Mouse (Mus musculus) myocyte (in vitro differentiated cells): ENCODE data around the gene Trmt6. TPM values are rescaled to one million over a fixed set of nuclear protein-coding genes. Genes with fewer than 3 reads are reported as not detected.

Experiments
- H3K27me3 ChIP-seq: one replicate; pipeline ENCODE4 v1.6.1; 2011; ENCODE audit not compliant: control insufficient read depth, insufficient read depth, insufficient read length
- H3K36me3 ChIP-seq: one replicate; pipeline ENCODE4 v1.6.1; 2011; ENCODE audit not compliant: control insufficient read depth, insufficient read depth
- H3K4me2 ChIP-seq: one replicate; pipeline ENCODE4 v1.6.1; 2011; ENCODE audit warnings: low read depth, control low read depth
- H3K4me3 ChIP-seq: one replicate; pipeline ENCODE4 v1.5.1; 2011; ENCODE audit warnings: mild to moderate bottlenecking, control low read depth, moderate library complexity
- H3K79me2 ChIP-seq: one replicate; pipeline ENCODE4 v1.6.1; 2011; ENCODE audit not compliant: control insufficient read depth, insufficient read depth
- H3ac ChIP-seq: one replicate; pipeline ENCODE4 v1.6.1; 2011; ENCODE audit not compliant: control insufficient read depth, insufficient read length
- CEBPB ChIP-seq: IDR thresholded peaks from 2 replicates; pipeline ENCODE4 v1.6.1; 2011; ENCODE audit warnings: mild to moderate bottlenecking, moderate library complexity; ENCODE audit not compliant: poor library complexity, insufficient read depth, severe bottlenecking
- E2F4 ChIP-seq: IDR thresholded peaks from one replicate; pipeline ENCODE4 v1.6.1; 2011; ENCODE audit warnings: mild to moderate bottlenecking, control low read depth, moderate library complexity; ENCODE audit not compliant: insufficient read depth
- MAX ChIP-seq: IDR thresholded peaks from one replicate; pipeline ENCODE4 v1.6.1; 2011; ENCODE audit warnings: low read depth, mild to moderate bottlenecking, control low read depth
- MYOD1 ChIP-seq, 3 experiments: IDR thresholded peaks; one replicate each; pipeline ENCODE4 v1.6.1; 2011; ENCODE audit warnings: control low read depth in 2 of 3, low read depth in 2 of 3, mild to moderate bottlenecking in 2 of 3, moderate library complexity in 1 of 3; ENCODE audit not compliant: insufficient read length in 2 of 3, control insufficient read depth in 1 of 3
- MYOG ChIP-seq, 3 experiments: IDR thresholded peaks; one replicate each; pipeline ENCODE4 v1.6.1; 2011; ENCODE audit warnings: control low read depth in 2 of 3, low read depth in 2 of 3, mild to moderate bottlenecking in 2 of 3; ENCODE audit not compliant: insufficient read length in 2 of 3, control insufficient read depth in 1 of 3, insufficient read depth in 1 of 3
- POLR2A ChIP-seq: IDR thresholded peaks from one replicate; pipeline ENCODE4 v1.6.1; 2011; ENCODE audit warnings: low read depth, mild to moderate bottlenecking, control low read depth, moderate library complexity; ENCODE audit not compliant: insufficient read length
- POLR2AphosphoS2 ChIP-seq: IDR thresholded peaks from one replicate; pipeline ENCODE4 v1.6.1; 2011; ENCODE audit warnings: low read depth, control low read depth; ENCODE audit not compliant: insufficient read length
- REST ChIP-seq: IDR thresholded peaks from one replicate; pipeline ENCODE4 v1.6.1; 2011; ENCODE audit warnings: mild to moderate bottlenecking, control low read depth, moderate library complexity; ENCODE audit not compliant: insufficient read depth, insufficient read length
- SRF ChIP-seq: IDR thresholded peaks from one replicate; pipeline ENCODE4 v1.6.1; 2011; ENCODE audit warnings: low read depth; ENCODE audit not compliant: control insufficient read depth, insufficient read length
- TCF12 ChIP-seq: IDR thresholded peaks from one replicate; pipeline ENCODE4 v1.6.1; 2011; ENCODE audit warnings: mild to moderate bottlenecking, control low read depth; ENCODE audit not compliant: poor library complexity, insufficient read depth, severe bottlenecking
- TCF3 ChIP-seq: IDR thresholded peaks from one replicate; pipeline ENCODE4 v1.6.1; 2011; ENCODE audit warnings: low read depth, control low read depth; ENCODE audit not compliant: insufficient read length
- USF1 ChIP-seq: IDR thresholded peaks from one replicate; pipeline ENCODE4 v1.6.1; 2011; ENCODE audit warnings: low read depth, mild to moderate bottlenecking, control low read depth, moderate library complexity
- polyA plus RNA-seq: library from polyadenylated mRNA; unstranded; fragments of >200 nt; fragmentation: generic; extraction: Trizol; gene quantifications from one replicate; pipeline ENCODE4 v1.2.1, GENCODE M21; 2012; ENCODE audit warnings: missing spikeins

Gene Trmt6
- polyA plus RNA-seq, 1 experiment = 13.3 TPM

DNA sequence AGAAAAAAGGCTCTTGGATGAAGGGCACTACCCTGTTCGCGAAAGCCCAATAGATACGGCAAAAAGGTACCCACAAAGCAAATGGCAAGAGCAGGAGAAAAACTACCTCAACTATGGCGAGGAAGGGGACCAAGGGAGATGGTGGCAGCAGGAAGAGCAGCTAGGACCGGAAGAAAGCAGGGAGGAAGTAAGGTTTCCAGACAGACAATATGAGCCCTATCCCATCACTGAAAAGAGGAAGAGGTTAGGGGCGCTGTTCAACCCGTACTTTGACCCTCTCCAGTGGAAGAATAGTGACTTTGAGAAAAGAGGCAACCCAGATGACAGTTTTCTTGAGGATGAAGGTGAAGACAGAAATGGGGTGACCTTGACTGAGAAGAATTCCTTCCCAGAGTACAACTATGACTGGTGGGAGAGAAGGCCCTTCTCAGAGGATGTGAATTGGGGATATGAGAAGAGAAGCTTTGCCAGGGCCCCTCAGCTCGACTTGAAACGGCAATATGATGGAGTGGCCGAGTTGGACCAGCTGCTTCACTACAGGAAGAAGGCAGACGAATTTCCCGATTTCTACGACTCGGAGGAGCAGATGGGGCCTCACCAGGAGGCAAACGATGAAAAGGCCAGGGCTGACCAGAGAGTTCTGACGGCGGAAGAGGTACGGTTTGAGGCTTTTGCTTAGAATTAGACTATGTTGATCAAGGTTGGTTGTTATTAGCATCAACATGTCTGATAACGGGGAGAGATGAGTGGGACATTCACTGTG is 22.2 kb downstream of the Trmt6 start:
- H3K27me3 ChIP-seq = peaks cover 15% of the 10 kb centered on the region
- H3ac ChIP-seq = no peak overlapping the region
- H3K4me2 ChIP-seq = no peak overlapping the region
- H3K36me3 ChIP-seq = no peaks in the 10 kb centered on the region
- TF ChIP-seq SRF (no peak), TCF3 (no peak), E2F4 (no peak), TCF12 (no peak)
- H3K4me3 ChIP-seq = no peak overlapping the region
- H3K79me2 ChIP-seq = no peaks in the 10 kb centered on the region

DNA sequence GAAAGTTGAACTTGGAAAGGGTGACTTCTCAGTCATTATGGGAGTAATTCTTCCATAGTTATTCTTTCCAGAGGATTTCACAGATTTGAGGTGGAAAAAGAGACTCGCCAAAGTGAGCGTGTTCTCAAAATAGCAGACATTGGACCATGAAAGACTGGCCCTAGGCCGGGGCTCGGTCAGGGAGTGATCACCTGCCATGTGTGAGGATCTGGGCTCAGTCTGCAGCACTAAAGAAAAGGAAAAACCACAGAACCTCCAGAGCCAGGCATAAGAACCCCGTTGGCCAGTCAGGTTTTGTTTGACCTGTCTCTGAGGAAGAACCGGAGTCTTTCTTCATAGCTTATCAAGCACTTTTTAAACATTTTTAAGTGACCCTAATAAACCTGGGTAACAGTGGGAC is 31.8 kb downstream of the Trmt6 start:
- Histone ChIP-seq H3K27me3 (no peaks in the 10 kb centered on the region), H3K4me3 (no peak overlapping the region), H3ac (no peak overlapping the region), H3K79me2 (no peaks in the 10 kb centered on the region), H3K4me2 (no peak overlapping the region), H3K36me3 (no peaks in the 10 kb centered on the region)
- TF ChIP-seq CEBPB = no peak
- TF ChIP-seq E2F4 = no peak
- TF ChIP-seq TCF12 = no peak
- no peak for TF ChIP-seq MYOG (IDR thresholded peaks at IDR 0.05; ENCODE audit: control insufficient read depth in 1 of 3, insufficient read depth in 1 of 3, insufficient read length in 2 of 3, low read depth in 2 of 3)
- no peak for TF ChIP-seq SRF
- no peak for TF ChIP-seq REST
- TF ChIP-seq POLR2AphosphoS2 = no peak
- no peak for TF ChIP-seq MAX
- TF ChIP-seq MYOD1 (IDR thresholded peaks at IDR 0.05; ENCODE audit: control insufficient read depth in 1 of 3, insufficient read length in 2 of 3, low read depth in 2 of 3) = no peak

DNA sequence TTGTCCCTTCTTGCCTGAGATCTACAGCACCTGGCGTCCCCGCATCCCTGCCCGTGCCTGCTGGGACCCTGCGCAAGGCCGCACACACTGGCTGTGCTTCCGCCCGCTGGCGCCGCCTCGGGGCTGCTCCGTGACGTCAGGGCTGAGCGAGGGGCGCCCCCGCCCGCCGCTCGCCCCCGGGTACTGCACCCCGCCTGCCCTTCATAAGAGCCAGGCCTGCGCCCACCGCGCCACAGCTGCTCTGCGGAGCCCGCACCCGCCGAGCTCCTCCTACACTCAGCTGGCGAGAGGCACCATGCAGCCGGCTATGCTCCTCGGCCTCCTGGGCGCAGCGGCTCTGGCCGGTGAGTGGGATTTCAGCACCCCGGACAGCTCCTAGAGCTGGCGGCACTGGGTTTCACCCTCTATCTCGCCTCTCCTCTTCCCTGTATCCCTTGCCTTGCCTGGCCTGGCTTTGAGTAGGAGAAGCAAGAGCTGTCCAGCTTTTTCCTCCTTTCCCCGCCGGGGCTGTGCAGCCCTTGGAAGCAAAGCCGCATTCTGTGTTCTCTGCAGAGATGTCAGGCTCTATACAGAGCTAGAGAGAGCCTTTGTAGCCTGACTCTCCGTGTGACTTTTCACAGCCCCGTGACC is 34.3 kb downstream of the Trmt6 start:
- Histone ChIP-seq H3K4me2 (no peak overlapping the region), H3K79me2 (no peaks in the 10 kb centered on the region), H3K4me3 (no peak overlapping the region), H3K27me3 (no peaks in the 10 kb centered on the region), H3K36me3 (no peaks in the 10 kb centered on the region), H3ac (no peak overlapping the region)
- TF ChIP-seq CEBPB (no peak), POLR2AphosphoS2 (no peak), REST (peak; percentile 88), SRF (no peak), TCF12 (no peak), MYOG (IDR thresholded peaks at IDR 0.05; ENCODE audit: control insufficient read depth in 1 of 3, insufficient read depth in 1 of 3, insufficient read length in 2 of 3, low read depth in 2 of 3) (peak in 2 of 3 experiments; percentile 49 to 62), POLR2A (no peak), TCF3 (no peak), USF1 (no peak), MAX (peak; percentile 84), E2F4 (no peak), MYOD1 (IDR thresholded peaks at IDR 0.05; ENCODE audit: control insufficient read depth in 1 of 3, insufficient read length in 2 of 3, low read depth in 2 of 3) (peak in 2 of 3 experiments; percentile 28 to 56)

GRCm38 (mm10) chr2:132780978-132781377 is 34.9 kb downstream of the Trmt6 start, which contains the start of gene Chgb:
Chgb (plus strand) TSS chr2:132781278.
- Histone ChIP-seq H3ac (no peak within 1 kb of the TSS), H3K4me2 (no peak within 1 kb of the TSS), H3K79me2 (no peaks in the 10 kb centered on the region), H3K27me3 (no peaks in the 10 kb centered on the region), H3K4me3 (no peak within 1 kb of the TSS), H3K36me3 (no peaks in the 10 kb centered on the region)
- TF ChIP-seq REST (no peak), MYOD1 (IDR thresholded peaks at IDR 0.05; ENCODE audit: control insufficient read depth in 1 of 3, insufficient read length in 2 of 3, low read depth in 2 of 3) (no peak), CEBPB (no peak), MAX (no peak), SRF (no peak), TCF3 (no peak), POLR2AphosphoS2 (no peak), E2F4 (no peak), USF1 (no peak), TCF12 (no peak), MYOG (IDR thresholded peaks at IDR 0.05; ENCODE audit: control insufficient read depth in 1 of 3, insufficient read depth in 1 of 3, insufficient read length in 2 of 3, low read depth in 2 of 3) (no peak), POLR2A (no peak)

DNA sequence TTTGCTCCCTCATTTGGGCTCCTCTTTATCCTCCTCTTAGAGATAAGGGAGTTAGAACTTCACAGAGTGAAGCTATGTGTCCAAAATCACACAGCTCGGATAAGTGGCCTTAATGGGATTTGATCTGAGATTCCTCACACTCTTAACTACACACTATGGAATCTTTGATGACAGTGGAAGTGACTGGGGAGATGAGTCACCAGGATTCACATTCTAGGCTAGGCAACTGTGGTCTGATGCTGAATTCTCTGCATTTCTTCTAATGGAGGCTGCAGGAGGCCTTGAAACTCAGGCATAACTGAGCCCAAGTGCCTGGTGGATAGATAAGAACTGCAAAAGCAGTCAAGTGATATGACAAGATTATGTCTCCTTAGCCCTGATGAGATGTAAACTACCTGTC is 45.0 kb downstream of the Trmt6 start:
- Histone ChIP-seq H3ac (no peak overlapping the region), H3K4me3 (no peak overlapping the region), H3K79me2 (no peaks in the 10 kb centered on the region), H3K36me3 (no peaks in the 10 kb centered on the region), H3K27me3 (no peaks in the 10 kb centered on the region), H3K4me2 (no peak overlapping the region)
- TF ChIP-seq E2F4 (no peak), POLR2A (no peak), REST (no peak), TCF12 (no peak), MAX (no peak), USF1 (no peak)
